Comparison of ENCODE assay signal across 26 mouse cellular contexts in genomic region chr17:67693861-67694260, GRCm38 (mm10).
"Had no signal": no experiment of that assay in that cellular context is flagged by ENCODE, and none has a peak within 500 bp of the region (broad histone marks: within the 10 kb centered on the region; RNA-seq: fewer than 3 reads in every experiment).

No protein-coding gene starts in this region.

- ATAC-seq: hindbrain, postnatal 0 days; intestine, embryonic 16.5 days had no signal

- DNase-seq: gastrocnemius, postnatal 14 days; gastrocnemius, postnatal 36 days; heart, adult 11 months; heart, adult 2 months; heart, postnatal 14 days; heart, postnatal 36 days; kidney, adult 11 months; kidney, adult 2 months; kidney, adult 9 months; kidney, postnatal 14 days; kidney, postnatal 36 days; layer of hippocampus, adult 9-11 months; layer of hippocampus, postnatal 36 days; left cerebral cortex, postnatal 4 days; liver; liver, embryonic 13.5 days had no signal

- H3K4me2 ChIP-seq: heart, embryonic 12.5 days; hindbrain, embryonic 13.5 days; hindbrain, embryonic 15.5 days; kidney, embryonic 15.5 days; limb, embryonic 12.5 days; liver, embryonic 11.5 days; liver, embryonic 13.5 days had no signal

- H3K9ac ChIP-seq: heart, embryonic 12.5 days; hindbrain, embryonic 13.5 days; hindbrain, embryonic 15.5 days; kidney, embryonic 15.5 days; limb, embryonic 12.5 days; liver, embryonic 13.5 days had no signal

- H3K9me3 ChIP-seq: heart, embryonic 10.5 days; heart, embryonic 12.5 days; hindbrain, embryonic 13.5 days; hindbrain, embryonic 15.5 days; kidney, embryonic 15.5 days; limb, embryonic 12.5 days; liver, embryonic 13.5 days had no signal

- H3K27ac ChIP-seq: heart, adult 2 months; heart, embryonic 10.5 days; hindbrain, embryonic 13.5 days; hindbrain, embryonic 15.5 days; hindbrain, postnatal 0 days; kidney, embryonic 15.5 days; kidney, postnatal 0 days; limb, embryonic 12.5 days; liver, embryonic 13.5 days had no signal

- H3K36me3 ChIP-seq: heart, embryonic 10.5 days; heart, embryonic 12.5 days; hindbrain, embryonic 13.5 days; hindbrain, embryonic 15.5 days; kidney, embryonic 15.5 days; limb, embryonic 12.5 days; liver, embryonic 13.5 days had no signal

- H3K27me3 ChIP-seq: heart, embryonic 12.5 days; hindbrain, embryonic 13.5 days; hindbrain, embryonic 15.5 days had no signal

- H3K4me1 ChIP-seq: liver, embryonic 13.5 days had no signal

- H3K4me3 ChIP-seq: heart, adult 2 months; heart, embryonic 10.5 days; heart, embryonic 12.5 days; hindbrain, embryonic 13.5 days; hindbrain, embryonic 15.5 days; kidney, embryonic 15.5 days; limb, embryonic 12.5 days; liver, embryonic 13.5 days had no signal
